Mouse (Mus musculus) embryonic facial prominence, embryonic 12.5 days (tissue): ENCODE data around the gene Arrdc1. TPM values are rescaled to one million over a fixed set of nuclear protein-coding genes. Genes with fewer than 3 reads are reported as not detected.

Source experiments
- ATAC-seq: fragments of 200-750 bp; cut with Nextera tagmentation; 2 replicates; pipeline ENCODE4 v1.8.0; 2017; ENCODE audit not compliant: insufficient number of reproducible peaks, insufficient read depth, low FRiP score, low TSS enrichment
- H3K27ac ChIP-seq: fragments of 300-500 bp; sonication (generic); 2 replicates; pipeline ENCODE4 v1.5.1; 2016; ENCODE audit warnings: mild to moderate bottlenecking
- H3K27me3 ChIP-seq: fragments of 300-500 bp; sonication (generic); 2 replicates; pipeline ENCODE4 v1.6.1; 2016; ENCODE audit warnings: mild to moderate bottlenecking, moderate library complexity
- H3K36me3 ChIP-seq: fragments of 300-500 bp; sonication (generic); 2 replicates; pipeline ENCODE4 v1.6.1; 2016; ENCODE audit warnings: mild to moderate bottlenecking
- H3K4me1 ChIP-seq: fragments of 300-500 bp; sonication (generic); 2 replicates; pipeline ENCODE4 v1.6.1; 2016
- H3K4me2 ChIP-seq: fragments of 300-500 bp; sonication (generic); replicated peaks from 2 replicates; pipeline ENCODE4 v1.6.1; 2016; ENCODE audit warnings: mild to moderate bottlenecking, moderate library complexity
- H3K4me3 ChIP-seq: fragments of 300-500 bp; sonication (generic); 2 replicates; pipeline ENCODE4 v1.5.1; 2016; ENCODE audit warnings: mild to moderate bottlenecking
- H3K9ac ChIP-seq: fragments of 300-500 bp; sonication (generic); 2 replicates; pipeline ENCODE4 v1.6.1; 2016; ENCODE audit warnings: mild to moderate bottlenecking, moderate library complexity
- H3K9me3 ChIP-seq: fragments of 300-500 bp; sonication (generic); 2 replicates; pipeline ENCODE4 v1.6.1; 2016; ENCODE audit warnings: mild to moderate bottlenecking, moderate library complexity
- WGBS: fragments of 180-500 bp; shearing (Covaris S2); methylation state at CpG from one replicate; pipeline ENCODE4 v1.1.7; 2016; 5-methylcytosine and 5-hydroxymethylcytosine counted together
- microRNA-seq: library from miRNA; unstranded; fragments of <30 nt; microRNA quantifications from one replicate; pipeline ENCODE4, GENCODE M21; 2017
- polyA plus RNA-seq: library from polyadenylated mRNA; unstranded; fragments of >200 nt; fragmentation: Nextera tagmentation; extraction: Ambion mirVana; gene quantifications from 2 replicates; pipeline ENCODE4 v1.2.1, GENCODE M21; 2016

Gene Arrdc1
- polyA plus RNA-seq, 1 experiment from 2014 or later, result 22.1 TPM

- Histone ChIP-seq H3K4me2 (no peak overlapping the region), H3K27ac (no peak overlapping the region), H3K4me3 (no peak overlapping the region), H3K36me3 (0 out of 2 replicates have a peak, but pooled peaks cover 3% of the 10 kb centered on the region), H3K27me3 (no peaks in the 10 kb centered on the region), H3K9me3 (no peaks in the 10 kb centered on the region), H3K9ac (no peak overlapping the region), H3K4me1 (0 out of 2 replicates have a peak, but pooled peaks cover 3% of the 10 kb centered on the region)
- WGBS, result 89% methylated on average over 4 of the region's 4 CpGs
- no peak for ATAC-seq
Measured at GRCm38 (mm10) chr2:24896761-24897160, 38.3 kb downstream of the Arrdc1 start.

GRCm38 (mm10) chr2:24894211-24894610, 40.8 kb downstream of the Arrdc1 start:
- H3K27me3 ChIP-seq, result no peaks in the 10 kb centered on the region
- H3K36me3 ChIP-seq, result 0 out of 2 replicates have a peak, but pooled peaks cover 1% of the 10 kb centered on the region
- 89% methylated on average over 1 of the region's 1 CpGs for WGBS
- no peak overlapping the region for H3K4me2 ChIP-seq
- H3K9me3 ChIP-seq, result no peaks in the 10 kb centered on the region
- no peak overlapping the region for H3K9ac ChIP-seq
- no peak overlapping the region for H3K4me3 ChIP-seq
- 0 out of 2 replicates have a peak, but pooled peaks cover 3% of the 10 kb centered on the region for H3K4me1 ChIP-seq
- no peak overlapping the region for H3K27ac ChIP-seq
- no peak for ATAC-seq

DNA sequence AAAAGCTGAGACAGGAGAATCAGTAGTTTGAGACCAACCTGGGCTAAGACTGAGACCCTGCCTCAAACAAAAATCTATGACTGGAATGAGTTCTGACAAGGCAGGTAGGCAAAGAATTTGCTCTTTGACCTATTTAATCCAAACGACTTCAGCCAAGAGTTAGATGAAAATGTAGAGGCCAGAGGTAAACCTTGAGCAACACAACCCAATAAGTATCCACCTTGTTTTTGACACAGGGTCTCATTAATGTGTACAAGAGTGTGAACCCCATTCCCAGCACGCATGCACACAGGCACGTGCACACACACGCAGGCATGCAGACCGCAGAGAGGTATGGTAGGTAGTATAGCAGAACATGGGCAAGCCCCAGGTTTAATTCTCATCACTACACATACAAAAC, 42.7 kb downstream of the Arrdc1 start:
- Histone ChIP-seq H3K27me3 (no peaks in the 10 kb centered on the region), H3K27ac (no peak overlapping the region), H3K4me3 (no peak overlapping the region), H3K9ac (no peak overlapping the region), H3K4me2 (no peak overlapping the region), H3K9me3 (no peaks in the 10 kb centered on the region), H3K36me3 (no peaks in the 10 kb centered on the region), H3K4me1 (0 out of 2 replicates have a peak, but pooled peaks cover 3% of the 10 kb centered on the region)
- WGBS, result 87% methylated on average over 5 of the region's 5 CpGs
- ATAC-seq, result no peak

DNA sequence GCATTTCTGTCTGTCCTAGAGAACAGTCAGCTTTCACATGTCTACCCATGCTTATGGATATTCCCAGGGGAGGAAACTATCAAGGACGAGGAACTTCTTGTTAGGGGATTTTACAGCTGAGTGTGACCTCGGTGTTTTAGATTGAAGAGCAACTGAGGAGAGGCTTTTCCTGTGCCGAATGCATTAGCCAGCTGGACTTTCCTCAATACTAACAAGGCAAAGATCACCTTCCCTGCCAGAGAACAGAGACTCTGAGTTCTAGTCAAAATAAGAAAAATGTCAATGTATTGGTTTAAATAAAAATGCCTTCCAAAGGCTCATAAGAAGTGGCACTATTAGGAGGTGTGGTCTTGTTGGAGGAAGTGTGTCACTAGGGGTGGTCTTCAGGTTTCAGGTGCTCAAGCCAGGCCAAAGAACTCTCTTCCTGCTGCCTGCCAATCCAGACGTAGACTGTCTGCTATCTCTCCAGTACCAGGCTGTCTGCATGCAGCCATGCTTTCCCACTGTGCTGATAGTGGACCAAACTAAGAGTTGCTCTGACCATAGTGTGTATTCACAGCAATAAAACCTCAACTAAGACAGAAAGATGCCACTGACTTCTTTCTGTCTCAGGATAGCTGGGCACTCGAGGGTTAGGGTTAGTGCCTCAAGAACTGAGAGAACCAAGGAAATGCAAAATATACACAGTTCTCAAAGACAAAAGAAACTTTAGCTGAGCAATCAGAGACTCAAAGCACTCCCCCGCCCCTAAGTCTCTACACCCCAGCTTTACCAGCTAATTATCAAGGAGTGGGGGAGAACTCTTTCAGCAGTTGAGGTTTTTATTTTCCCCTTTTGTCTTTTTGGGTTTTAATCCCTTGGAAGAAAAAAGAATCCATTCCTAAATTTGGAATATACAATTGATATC, 44.3 kb downstream of the Arrdc1 start:
- Histone ChIP-seq H3K27me3 (no peaks in the 10 kb centered on the region), H3K9ac (no peak overlapping the region), H3K36me3 (peaks cover 8% of the 10 kb centered on the region), H3K4me2 (no peak overlapping the region), H3K4me1 (no peaks in the 10 kb centered on the region), H3K4me3 (no peak overlapping the region), H3K27ac (no peak overlapping the region), H3K9me3 (no peaks in the 10 kb centered on the region)
- no peak for ATAC-seq
- 72% methylated on average over 6 of the region's 6 CpGs for WGBS

GRCm38 (mm10) chr2:24888895-24889294, 46.2 kb downstream of the Arrdc1 start:
- no peak for ATAC-seq
- Histone ChIP-seq H3K4me3 (no peak overlapping the region), H3K27me3 (no peaks in the 10 kb centered on the region), H3K4me1 (no peaks in the 10 kb centered on the region), H3K4me2 (no peak overlapping the region), H3K9ac (no peak overlapping the region), H3K9me3 (no peaks in the 10 kb centered on the region), H3K27ac (no peak overlapping the region), H3K36me3 (peaks cover 17% of the 10 kb centered on the region)
- 82% methylated on average over 5 of the region's 5 CpGs for WGBS

DNA sequence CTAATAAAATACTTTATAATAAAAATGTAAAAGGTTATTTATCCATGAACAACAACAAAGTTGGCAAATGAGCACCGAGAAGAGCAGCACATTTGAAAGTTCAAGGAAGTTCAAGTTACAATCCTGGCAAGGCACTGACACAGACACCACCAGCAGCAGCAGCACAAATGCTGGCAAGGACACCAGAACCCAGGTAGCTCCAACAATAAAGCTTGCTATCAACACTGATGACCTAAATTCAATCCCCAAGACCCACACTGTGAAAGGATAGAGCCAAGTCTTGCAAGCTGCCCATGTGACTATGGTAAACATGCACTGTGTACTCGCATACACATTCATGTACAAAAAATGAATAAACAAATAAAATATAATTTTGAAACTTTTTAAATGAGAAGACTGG, 54.4 kb downstream of the Arrdc1 start:
- no peak for ATAC-seq
- 89% methylated on average over 2 of the region's 2 CpGs for WGBS
- Histone ChIP-seq H3K27me3 (no peaks in the 10 kb centered on the region), H3K4me1 (no peaks in the 10 kb centered on the region), H3K9ac (no peak overlapping the region), H3K4me3 (no peak overlapping the region), H3K36me3 (peaks cover 48% of the 10 kb centered on the region), H3K27ac (no peak overlapping the region), H3K4me2 (no peak overlapping the region), H3K9me3 (no peaks in the 10 kb centered on the region)

Small RNAs within 50 kb of the gene (microRNA-seq; reads per million reads assigned to microRNA genes)
- not detected for gene Gm22875

Other genes starting within 250 kb of the Arrdc1 start
- 2.6 and 3.3 TPM in 2 replicates for gene Cacna1b, start 172.1 kb downstream of the Arrdc1 start, polyA plus RNA-seq
- gene Ehmt1, start 15.6 kb downstream of the Arrdc1 start, polyA plus RNA-seq, result 121 and 124 TPM in 2 replicates
- gene Zmynd19, start 14.5 kb upstream of the Arrdc1 start, polyA plus RNA-seq, result 22.4 and 25.1 TPM in 2 replicates
- 36.5 and 37.7 TPM in 2 replicates for gene Dph7, start 27.1 kb upstream of the Arrdc1 start, polyA plus RNA-seq
- 138 and 144 TPM in 2 replicates for gene Mrpl41, start 39.8 kb upstream of the Arrdc1 start, polyA plus RNA-seq
- gene Pnpla7, start 40.8 kb upstream of the Arrdc1 start, polyA plus RNA-seq, result 6.5 and 7.0 TPM in 2 replicates
- gene Nsmf, start 119.1 kb upstream of the Arrdc1 start, polyA plus RNA-seq, result 99.1 and 103 TPM in 2 replicates
- not detected in 2 replicates for gene Entpd8, start 145.1 kb upstream of the Arrdc1 start, polyA plus RNA-seq
- 0.19 TPM in 1 of 2 replicates, not detected in the other for gene Noxa1, start 159.9 kb upstream of the Arrdc1 start, polyA plus RNA-seq
- gene Nrarp, start 245.5 kb upstream of the Arrdc1 start, polyA plus RNA-seq, result 21.3 and 24.7 TPM in 2 replicates